Mouse (Mus musculus) brain, embryonic 14.5 days (tissue): ENCODE measurements at regions not wholly inside any gene's neighbourhood (a gene's known extent, or its start where the extent isn't known, plus 50 kb on each side); places are given as distances from the start of the nearest gene placed in this dataset.

Experiments used
- CTCF ChIP-seq: fragments of 200-500 bp; IDR thresholded peaks from 2 replicates; pipeline ENCODE4 v1.5.1; 2012; ENCODE audit warnings: inconsistent platforms, mild to moderate bottlenecking, moderate library complexity, borderline replicate concordance; ENCODE audit not compliant: insufficient read depth, insufficient read length; ENCODE audit errors: extremely low read depth
- POLR2A ChIP-seq: fragments of 200-500 bp; IDR thresholded peaks from 2 replicates; pipeline ENCODE4 v1.6.1; 2012; ENCODE audit warnings: mild to moderate bottlenecking, inconsistent platforms, borderline replicate concordance; ENCODE audit not compliant: poor library complexity, insufficient read depth, insufficient read length, severe bottlenecking; ENCODE audit errors: extremely low read depth

DNA sequence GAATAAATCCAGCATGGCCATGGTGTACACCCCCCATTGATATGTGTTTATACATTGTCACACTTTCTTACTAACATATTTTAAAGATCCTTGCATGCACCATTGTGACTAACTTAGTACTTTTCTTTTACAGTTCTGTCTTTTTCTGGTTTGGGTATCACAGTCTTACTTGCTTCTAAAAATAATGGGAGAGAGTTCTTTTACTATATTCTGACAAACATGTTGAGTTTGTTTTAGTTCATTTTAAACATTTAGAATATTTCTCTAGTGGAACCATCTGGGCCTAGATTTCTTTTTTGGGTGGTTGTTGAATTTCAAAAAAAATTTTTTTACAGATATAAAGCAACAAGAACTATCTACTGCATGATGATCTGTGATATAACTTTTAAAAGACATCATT is 161.7 kb upstream of the Sema6d start:
- TF ChIP-seq CTCF (no peak), POLR2A (no peak)
